Mouse (Mus musculus) kidney, postnatal 14 days (tissue): ENCODE results near the gene Fam169a.
"Not testable (repeated sequence)": the region's sequence is repeated elsewhere in the genome, so short reads cannot be mapped to it uniquely, and the experiment has no call there.

Experiments used
- DNase-seq: peaks from one replicate; pipeline ENCODE4 v3.0.0; 2022; ENCODE audit warnings: mixed read lengths

The Fam169a gene

DNA sequence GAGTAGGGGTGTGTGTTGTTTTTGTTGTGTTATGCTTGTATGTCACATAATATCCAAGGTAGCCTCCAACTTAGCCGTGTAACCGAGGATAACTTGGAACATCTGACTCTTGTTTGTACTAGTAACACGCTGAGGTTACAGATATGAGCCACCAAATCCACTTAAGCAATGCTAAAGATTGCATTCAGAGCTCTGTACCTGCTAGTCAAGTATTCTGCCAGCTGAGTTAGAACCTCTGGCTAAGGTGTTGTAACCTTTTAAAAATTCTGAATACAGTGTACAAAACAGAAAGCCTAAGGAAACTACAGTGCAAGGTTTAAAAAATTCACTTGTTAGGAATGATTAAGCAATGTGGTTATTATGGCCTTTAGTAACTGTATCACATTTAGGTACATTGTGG, 13.5 kb downstream of the Fam169a start:
- DNase-seq = no peak

DNA sequence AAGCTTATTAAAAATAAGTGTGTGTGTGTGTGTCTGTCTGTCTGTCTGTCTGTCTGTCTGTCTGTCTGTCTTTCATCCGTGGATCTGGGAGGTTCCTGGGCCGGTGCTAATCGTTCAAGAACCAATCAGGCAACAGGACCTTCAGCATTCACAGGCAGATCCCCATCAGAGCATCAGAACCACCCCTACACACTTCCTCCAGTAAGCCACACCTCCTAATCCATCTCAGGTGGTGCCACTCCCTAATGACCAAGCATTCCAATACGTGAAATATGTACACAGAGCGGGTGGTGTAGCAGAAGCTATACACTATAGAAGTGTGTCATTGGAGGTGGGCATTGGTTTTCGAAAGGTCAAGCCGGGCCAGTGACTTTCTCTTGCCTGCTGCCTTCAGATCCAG, 15.3 kb downstream of the Fam169a start:
- no peak for DNase-seq

- no peak for DNase-seq
Observed at GRCm38 (mm10) chr13:97086316-97086715, 19.2 kb downstream of the Fam169a start.

GRCm38 (mm10) chr13:97087421-97087820, 20.3 kb downstream of the Fam169a start:
- no peak for DNase-seq

GRCm38 (mm10) chr13:97088183-97088582, 21.1 kb downstream of the Fam169a start:
- DNase-seq = no peak

DNA sequence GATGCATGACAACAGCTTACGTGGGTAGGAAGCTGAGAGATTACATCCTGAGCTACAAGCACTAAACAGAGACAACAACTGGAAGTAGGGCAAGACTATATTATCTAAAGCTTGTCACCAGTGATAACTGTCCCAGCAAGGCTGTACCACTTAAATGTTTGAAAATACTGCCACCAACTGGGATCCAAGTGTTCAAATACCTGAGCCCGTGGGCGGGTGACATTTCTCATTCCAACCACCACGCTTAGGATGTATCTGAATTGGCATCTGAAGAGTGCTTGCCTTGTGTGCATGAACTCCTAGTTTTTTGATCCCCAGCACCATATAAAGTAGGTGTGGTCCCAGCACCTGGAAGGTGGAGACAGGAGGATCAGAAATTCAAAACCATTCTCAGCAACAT, 28.6 kb downstream of the Fam169a start:
- DNase-seq = no peak

DNA sequence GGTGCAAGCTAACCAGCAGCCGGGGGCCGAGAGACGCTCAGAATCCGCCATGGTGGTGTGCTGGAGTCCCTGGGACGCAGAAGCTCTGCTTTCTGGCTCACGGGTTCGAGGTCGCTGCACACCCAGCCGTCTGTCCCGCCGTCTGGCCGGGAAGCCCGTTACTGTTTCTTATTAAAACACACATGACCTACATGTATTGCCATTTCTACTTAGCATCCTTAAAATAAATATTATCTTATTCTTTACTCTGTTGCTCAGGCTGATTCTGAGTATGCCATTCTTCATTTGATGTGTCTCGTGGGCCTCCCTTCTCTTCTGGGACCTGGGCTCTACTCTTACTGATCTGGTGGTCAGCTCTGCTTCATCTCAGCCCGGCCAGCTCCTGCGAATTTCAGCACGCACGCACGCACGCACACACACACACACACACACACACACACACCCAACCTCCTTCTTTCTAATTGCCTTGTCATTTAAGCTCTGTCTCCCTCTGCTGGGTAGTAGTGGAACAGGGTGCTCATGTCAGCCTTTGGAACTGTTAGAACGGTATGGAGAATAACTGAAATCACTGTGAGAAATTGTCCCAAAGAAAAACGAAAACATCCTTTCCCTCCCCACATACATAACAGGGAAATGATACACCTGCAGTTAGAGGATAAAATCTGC, 32.2 kb downstream of the Fam169a start, which contains the start of gene Gm6169:
TSS of gene Gm6169 (minus strand) at position 51 of the 666 bp plus-strand sequence.
- peak; percentile 59 for DNase-seq

- DNase-seq = no peak
Observed at GRCm38 (mm10) chr13:97104996-97105395, 37.9 kb downstream of the Fam169a start.

DNA sequence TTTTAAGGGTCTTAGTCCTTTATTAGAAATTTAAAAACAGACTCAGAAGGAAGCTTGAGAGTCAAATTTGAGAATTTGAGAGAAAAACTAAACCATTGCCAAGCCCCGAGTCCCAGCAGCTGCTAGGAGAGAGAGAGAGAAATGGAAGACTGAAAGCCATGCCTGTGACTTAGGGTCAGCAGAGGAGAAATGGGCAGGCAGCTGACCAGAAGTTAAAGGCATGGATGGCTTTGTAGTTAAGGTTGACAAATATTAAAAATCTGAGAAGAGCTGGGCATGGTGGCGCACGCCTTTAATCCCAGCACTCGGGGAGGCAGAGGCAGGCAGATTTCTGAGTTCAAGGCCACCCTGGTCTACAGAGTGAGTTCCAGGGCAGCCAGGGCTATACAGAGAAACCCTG, 40.6 kb downstream of the Fam169a start:
- not testable (repeated sequence) for DNase-seq

DNA sequence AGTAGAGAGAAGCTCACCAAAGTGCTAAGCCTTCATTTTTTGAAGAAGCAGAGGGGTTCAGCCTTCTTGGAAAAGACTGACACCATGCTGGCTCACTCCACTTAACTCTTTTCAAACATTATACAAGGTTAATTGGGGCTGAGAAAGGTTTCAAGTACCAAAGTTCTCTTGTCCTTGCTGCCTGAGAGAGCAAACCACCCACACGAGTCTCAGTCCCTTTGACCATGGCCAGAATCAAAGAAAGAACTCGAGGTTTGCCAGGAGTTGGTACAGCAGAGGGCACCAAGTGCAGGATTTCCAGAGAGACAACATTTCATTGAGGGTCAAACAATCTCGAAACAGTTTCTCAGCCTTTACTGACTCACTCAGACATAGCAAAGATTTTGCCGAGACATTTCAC, 42.0 kb downstream of the Fam169a start:
- no peak for DNase-seq

DNA sequence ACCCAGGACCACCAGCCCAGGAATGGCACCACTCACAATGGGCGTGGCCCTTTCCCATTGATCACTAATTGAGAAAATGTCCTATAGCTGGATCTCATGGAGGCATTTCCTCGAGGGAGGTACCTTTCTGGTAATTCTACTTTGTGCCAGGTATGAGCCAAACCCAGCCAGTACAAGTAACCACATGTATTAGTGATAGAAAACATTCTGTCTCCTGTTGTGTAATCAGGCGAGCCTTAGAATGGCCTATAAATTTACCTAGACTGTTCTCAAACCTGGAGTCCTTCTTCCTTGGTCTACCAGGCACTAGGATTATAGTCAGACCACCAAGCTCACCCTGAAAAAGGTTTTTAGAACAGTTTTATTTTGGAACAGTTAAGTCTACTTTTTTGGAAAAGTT, 54.3 kb downstream of the Fam169a start:
- no peak for DNase-seq

DNA sequence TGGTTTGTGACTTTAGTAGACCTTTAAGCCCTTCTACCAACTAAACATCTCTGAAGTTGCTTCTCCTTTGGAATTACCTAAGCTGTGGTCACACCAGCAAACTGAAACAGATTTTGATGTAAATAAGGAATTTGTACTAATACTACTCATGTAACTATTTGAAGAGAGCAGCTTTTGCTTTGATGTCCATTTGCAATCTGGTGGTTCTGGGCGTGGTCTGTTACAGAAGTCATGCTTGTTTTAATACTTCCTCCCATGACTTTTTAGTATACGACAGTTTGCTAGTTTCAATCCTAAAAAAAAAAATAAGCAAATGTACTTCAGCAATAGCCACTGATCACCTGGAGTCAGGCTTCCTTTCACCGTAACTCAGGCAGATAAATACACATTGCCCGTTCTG, 62.6 kb downstream of the Fam169a start:
- DNase-seq = not testable (repeated sequence)

GRCm38 (mm10) chr13:97130413-97130812, 63.3 kb downstream of the Fam169a start:
- DNase-seq = not testable (repeated sequence)

GRCm38 (mm10) chr13:97137466-97138400, 70.6 kb downstream of the Fam169a start, which contains the start of the genes Gfm2 and Nsa2:
Gfm2 (plus strand) TSS chr13:97137937.
Nsa2 (minus strand) TSS chr13:97137937.
- peak; percentile 92 for DNase-seq

- not testable (repeated sequence) for DNase-seq
Observed at GRCm38 (mm10) chr13:97138404-97138931, 71.4 kb downstream of the Fam169a start.

- no peak for DNase-seq
Observed at GRCm38 (mm10) chr13:97142321-97142720, 75.2 kb downstream of the Fam169a start.

DNA sequence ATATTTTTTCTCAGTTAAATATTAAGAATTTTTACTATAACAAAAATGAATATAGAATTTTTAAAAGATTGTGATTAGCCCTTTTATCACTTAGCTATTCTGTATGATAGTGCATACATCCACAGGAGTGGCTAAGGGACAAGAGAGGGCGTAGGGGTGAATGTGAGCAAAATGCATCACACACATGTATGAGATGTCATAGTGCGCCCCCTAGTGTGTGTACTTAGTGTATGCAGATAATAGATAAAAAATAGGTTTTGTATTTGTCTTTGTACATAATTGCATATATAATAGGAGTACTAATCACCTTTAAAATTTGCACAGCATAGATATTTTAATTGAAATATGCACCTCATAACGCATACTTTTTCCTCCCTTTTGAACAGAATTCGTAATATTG, 78.7 kb downstream of the Fam169a start:
- DNase-seq = peak; percentile 22

GRCm38 (mm10) chr13:97175520-97176264, 108.6 kb downstream of the Fam169a start:
- peak; percentile 61 for DNase-seq

DNA sequence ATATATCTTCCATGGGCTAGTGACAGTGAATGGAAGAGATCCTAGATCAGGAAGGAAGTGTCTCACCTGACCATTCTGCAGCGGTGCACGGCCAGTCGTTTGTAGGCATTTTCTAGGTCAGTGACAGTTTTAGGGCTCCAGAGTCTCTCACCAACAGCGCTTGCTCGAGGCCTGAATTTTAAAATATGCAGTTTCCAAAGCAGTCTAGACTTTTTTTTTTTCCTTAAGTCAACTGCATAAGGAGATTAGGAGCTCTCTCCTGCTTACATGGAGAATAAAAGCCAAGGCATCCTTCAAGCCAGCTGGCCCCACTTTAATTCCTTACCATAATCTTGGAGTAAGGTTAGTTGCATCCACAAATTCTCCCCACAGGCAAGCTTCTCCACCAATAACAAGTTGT, 109.6 kb downstream of the Fam169a start:
- DNase-seq = no peak

DNA sequence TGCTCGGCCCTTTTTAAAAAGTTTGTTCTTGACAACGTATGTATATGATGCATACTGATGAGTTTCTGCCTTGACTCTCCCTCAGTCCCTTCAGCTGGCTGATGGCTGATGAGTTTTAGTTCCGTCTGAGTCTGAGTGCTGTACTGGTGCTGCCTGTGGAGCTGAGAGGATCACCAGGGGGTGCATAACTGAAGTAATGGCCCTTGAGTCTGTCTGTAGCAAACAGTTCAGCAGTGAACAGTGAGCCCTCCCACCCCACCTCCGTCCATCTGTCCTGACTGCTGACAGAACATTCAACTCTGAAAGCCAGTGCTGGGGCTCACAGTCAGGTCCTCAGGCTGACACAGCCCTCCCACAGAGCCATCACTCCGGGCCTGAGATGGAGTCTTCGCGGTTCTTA, 111.9 kb downstream of the Fam169a start:
- no peak for DNase-seq

GRCm38 (mm10) chr13:97180113-97180828, 113.2 kb downstream of the Fam169a start:
- no peak for DNase-seq
